Mouse (Mus musculus) kidney, adult 8-10 months (tissue): Measurements from ENCODE around the gene Rab40c.

Source experiments
- DNase-seq, 2 experiments: peaks; one replicate each; pipeline ENCODE4 v3.0.0; 2022

The Rab40c gene

DNA sequence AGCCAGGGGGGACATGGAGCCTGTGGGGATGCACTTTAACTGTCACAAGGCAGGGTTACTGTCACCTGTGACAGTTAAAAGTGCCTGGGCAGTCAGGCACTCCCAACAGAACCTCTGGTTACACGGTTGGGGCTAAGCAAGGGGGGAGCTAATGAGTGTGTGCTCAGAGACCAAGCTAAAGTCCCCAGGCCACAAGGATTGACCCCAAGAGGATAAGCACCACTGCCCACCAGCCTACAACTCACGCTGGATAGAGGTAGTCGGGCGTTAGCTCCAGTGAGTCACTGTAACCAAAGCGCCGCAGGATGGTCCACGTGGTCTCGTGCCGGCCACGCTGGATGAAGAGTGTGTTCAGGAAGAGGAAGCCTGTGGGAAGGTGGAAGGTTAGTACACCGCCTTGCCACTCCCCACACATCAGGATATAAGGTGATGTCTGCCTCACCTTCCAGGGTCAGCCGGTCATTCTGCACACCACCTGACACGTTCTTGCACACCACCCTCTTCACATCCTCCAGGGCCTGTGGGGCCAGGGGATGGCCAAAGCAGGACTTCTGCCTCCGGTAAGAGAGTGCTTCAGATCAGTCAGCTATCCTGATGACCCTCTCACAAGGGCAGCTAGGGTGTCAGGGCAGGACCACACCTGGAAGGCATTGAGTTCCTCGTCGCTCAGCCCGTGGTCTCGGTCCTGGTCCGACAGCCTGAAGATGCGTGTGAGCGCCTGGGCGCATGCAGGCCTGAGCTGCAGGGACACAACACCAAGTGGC, 78.2 kb downstream of the Rab40c start, which contains the start of gene Gm20683:
Gm20683 (minus strand) TSS at position 647 of the 764 bp plus-strand sequence.
- no peak for DNase-seq

- no peak for DNase-seq
Observed at GRCm38 (mm10) chr17:25840519-25840918, 79.0 kb downstream of the Rab40c start.

DNA sequence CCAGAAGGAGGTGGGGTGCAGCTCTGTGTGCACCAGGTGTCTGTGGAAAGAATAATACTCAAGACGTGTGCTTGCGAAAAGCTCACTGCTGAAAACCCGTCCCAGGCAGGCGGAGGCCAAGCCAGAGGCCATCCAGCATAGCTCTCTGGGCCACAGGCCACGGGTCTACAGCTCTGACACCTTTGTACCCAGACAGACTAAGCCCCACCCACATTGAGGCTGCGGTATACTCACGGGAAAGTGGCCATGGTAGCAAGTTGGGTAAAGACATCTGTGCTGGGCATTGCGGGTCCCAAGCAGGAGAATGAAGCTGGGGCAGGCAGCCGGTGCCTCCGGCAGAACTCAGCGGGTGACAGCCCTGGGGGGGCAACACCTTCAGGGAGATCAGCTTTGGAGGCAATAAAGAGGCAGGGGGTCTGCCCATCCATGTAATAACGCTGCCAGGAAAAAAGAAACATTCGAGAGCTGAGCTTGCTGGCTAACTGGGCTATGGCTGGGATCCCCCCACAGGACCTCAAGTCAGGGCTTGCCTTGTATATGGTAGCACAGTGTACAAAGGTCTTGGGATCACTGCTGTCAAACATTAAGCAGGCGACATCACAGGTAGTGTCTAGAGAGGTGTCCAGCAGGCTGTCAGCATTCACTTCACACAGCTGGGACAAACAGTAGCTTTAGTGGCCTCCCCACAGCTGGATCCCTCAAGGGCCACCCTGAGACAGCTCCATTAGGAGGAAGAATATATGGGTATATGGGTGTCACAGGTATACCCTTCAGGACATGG, 79.9 kb downstream of the Rab40c start:
- DNase-seq, result peak; percentile 69 to 70

- no peak for DNase-seq
Observed at GRCm38 (mm10) chr17:25838904-25839303, 80.6 kb downstream of the Rab40c start.

DNA sequence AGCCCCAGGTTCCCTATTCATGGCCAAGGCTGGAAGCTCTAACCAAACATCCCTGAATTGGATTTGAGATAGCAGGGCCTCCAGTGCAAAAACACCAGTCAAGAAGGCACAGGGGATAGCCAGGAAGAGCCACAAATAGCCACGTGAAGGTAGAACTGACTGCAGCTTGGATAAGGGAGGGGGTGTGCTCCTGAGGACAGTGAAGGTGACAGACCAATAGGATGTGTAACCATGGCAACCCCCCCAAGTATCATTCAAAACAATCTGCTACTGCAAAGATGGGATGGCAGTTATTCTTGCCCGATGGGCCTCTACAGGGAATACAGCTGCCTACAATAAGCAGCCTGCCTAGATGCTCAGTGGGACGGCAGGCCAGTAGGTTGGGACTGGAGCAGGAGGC, 82.0 kb downstream of the Rab40c start:
- no peak for DNase-seq

GRCm38 (mm10) chr17:25837076-25837410, 82.5 kb downstream of the Rab40c start, which contains the start of gene Rhbdl1:
Gene Rhbdl1, minus strand, starts transcription at chr17:25837295.
- peak; percentile 65 to 72 for DNase-seq

DNA sequence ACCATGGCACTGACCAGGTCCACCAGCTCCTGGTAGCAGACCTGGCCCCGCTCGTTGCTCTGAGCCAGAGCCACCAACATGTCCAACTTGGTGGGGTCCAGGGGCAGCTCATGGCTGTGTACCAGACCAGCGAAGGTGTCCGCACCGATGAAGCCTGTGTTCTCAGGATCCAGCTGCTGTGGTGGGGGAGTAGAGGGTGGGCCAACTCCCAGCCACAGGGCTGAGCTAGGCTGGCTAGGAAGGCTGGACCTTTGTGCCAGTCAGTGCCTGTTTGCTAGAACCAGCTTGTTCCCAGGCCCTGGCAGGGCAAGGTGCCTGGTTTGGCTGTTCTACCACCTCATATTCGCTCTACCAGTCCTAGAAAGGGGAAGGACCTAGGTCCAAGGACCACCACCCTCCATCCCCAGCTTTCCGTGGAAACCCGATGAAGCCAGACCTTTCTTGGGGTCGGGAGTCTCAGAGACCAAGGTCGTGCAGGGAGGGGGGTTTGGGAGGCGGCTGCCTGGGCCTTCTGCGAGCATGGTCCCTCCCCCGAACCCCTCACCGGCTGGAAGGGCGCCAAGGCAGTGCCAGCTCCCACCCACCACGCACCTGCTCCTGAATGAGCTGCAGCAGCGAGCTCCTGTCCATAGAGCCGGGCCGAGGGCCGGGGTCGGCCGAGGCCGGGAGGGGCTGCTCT, 83.0 kb downstream of the Rab40c start:
- DNase-seq, result peak in 1 of 2 experiments; percentile 52

DNA sequence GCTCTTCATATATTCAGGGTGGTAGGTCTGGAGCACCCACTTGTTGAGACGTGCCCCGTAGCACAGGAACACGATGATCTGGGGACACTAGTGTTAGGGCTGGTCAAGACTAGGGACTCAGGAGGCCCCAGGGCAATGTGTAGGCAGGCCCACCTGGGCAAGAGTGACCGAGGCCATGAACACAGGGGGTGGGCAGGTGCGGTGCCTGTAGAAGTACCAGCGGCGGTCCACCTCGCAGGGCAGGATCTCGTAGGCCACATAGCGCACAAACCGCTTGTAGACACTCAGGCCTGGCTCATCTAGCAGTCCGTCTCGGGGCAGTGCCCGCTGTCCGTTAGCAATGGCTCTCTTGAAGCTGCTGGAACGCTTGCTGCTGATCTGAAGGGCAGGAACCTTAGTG, 83.7 kb downstream of the Rab40c start:
- no peak for DNase-seq

- DNase-seq, result no peak
Observed at GRCm38 (mm10) chr17:25835301-25835700, 84.2 kb downstream of the Rab40c start.

DNA sequence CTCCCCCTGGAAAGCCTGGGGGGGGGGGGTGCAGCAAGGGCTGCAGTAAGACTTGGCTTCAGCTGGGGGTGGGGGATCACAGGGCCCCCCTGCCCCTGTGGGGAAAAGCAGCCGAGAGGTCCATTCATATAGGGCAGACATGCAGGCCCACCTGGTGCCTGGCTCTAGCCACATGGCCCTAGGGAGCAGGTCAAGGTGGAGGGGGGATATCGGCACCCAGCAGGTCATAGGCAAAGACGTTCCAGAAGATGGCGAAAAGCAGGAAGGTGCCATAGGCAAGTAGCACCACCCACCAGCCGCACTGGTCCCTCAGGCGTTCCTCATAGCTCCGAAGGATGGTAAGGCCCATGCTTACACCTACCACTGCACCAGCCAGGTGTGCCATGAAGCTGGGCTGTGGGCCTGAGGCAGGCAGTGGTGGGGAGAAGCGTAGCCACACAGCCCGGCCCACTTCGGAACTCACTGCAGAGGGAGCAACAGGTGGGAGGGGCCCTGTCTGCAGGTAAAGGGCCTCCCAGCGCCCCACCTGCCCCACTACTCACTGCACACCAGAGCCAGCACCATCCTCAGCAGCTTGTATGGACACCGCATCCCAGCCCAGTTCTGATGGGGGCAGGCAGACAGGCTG, 84.8 kb downstream of the Rab40c start:
- no peak for DNase-seq

DNA sequence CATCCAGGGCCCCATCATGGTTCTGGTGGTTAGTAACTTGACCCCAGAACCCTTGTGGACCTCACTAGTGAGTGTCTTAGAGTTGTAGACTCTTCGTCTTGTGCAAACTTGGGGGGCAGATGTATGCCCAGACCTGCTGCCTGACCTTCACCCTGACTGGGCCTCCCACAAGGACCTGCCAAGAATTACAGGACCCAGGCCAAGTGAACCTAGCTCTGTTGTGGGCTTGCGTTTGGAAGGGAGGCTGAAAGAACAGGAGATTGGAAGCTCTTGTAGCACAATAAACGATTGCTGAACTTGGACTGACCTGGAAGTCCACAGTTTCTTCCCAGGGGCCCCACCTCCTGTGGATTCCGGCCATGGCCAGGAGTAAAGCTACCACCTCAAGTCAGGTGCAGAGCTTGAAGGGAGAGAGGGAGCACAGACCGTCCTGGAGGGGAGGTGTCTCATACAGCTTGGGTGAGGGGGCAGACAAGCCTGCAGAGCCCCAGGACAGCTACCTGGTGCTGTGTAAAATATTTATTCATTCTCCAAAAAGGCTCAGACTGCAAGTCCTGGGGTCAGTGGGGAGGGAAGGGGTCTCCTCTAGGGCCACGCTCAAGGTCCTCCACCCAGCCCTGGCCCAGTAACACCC, 85.4 kb downstream of the Rab40c start:
- DNase-seq, result peak; percentile 80 to 88

DNA sequence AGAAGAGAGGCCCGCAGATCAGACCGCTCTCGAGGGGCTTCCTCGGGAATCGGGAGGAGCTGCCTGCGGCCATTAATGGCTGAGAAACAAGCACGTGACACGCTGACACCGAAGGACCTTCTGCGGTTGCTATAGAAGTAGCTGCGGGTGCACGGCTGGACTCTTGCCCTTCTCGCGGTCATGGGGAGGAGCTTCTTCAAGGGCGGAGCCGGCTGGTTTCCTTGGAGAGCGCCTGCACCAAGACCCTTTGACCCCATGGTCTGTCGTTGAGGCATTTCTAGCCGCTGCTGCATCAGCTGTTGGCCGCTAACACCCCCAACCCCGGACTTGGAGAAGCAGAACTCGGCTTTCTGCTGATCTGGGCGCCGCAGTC, 86.2 kb downstream of the Rab40c start, which contains the start of gene Stub1:
Stub1 (minus strand) TSS at position 114 of the 373 bp plus-strand sequence.
- DNase-seq, result peak; percentile 97 to 98

GRCm38 (mm10) chr17:25832436-25833290, 86.9 kb downstream of the Rab40c start:
- DNase-seq, result peak; percentile 100
